Mouse (Mus musculus) liver, embryonic 12.5 days (tissue): ENCODE measurements around the gene Fezf1. TPM values are rescaled to one million over a fixed set of nuclear protein-coding genes. Genes with fewer than 3 reads are reported as not detected.

Experiments used
- ATAC-seq: fragments of 200-750 bp; cut with Nextera tagmentation; 2 replicates; pipeline ENCODE4 v1.8.0; 2017; ENCODE audit warnings: moderate number of reproducible peaks, mild to moderate bottlenecking, moderate library complexity
- H3K27ac ChIP-seq: fragments of 300-500 bp; sonication (generic); 2 replicates; pipeline ENCODE4 v1.5.1; 2016; ENCODE audit warnings: mild to moderate bottlenecking
- H3K27me3 ChIP-seq: fragments of 300-500 bp; sonication (generic); replicated peaks from 2 replicates; pipeline ENCODE4 v1.6.1; 2016; ENCODE audit warnings: mild to moderate bottlenecking, moderate library complexity
- H3K36me3 ChIP-seq: fragments of 300-500 bp; sonication (generic); 2 replicates; pipeline ENCODE4 v1.6.1; 2016; ENCODE audit warnings: mild to moderate bottlenecking, moderate library complexity
- H3K4me1 ChIP-seq: fragments of 300-500 bp; sonication (generic); 2 replicates; pipeline ENCODE4 v1.6.1; 2016
- H3K4me2 ChIP-seq: fragments of 300-500 bp; sonication (generic); 2 replicates; pipeline ENCODE4 v1.6.1; 2016; ENCODE audit warnings: mild to moderate bottlenecking, moderate library complexity
- H3K4me3 ChIP-seq: fragments of 300-500 bp; sonication (generic); 2 replicates; pipeline ENCODE4 v1.5.1; 2016; ENCODE audit warnings: mild to moderate bottlenecking, moderate library complexity
- H3K9ac ChIP-seq: fragments of 300-500 bp; sonication (generic); 2 replicates; pipeline ENCODE4 v1.6.1; 2016; ENCODE audit warnings: mild to moderate bottlenecking, moderate library complexity
- H3K9me3 ChIP-seq: fragments of 300-500 bp; sonication (generic); replicated peaks from 2 replicates; pipeline ENCODE4 v1.6.1; 2016; ENCODE audit warnings: mild to moderate bottlenecking, moderate library complexity
- WGBS: fragments of 180-500 bp; shearing (Covaris S2); methylation state at CpG from one replicate; pipeline ENCODE4 v1.1.7; 2016; ENCODE audit not compliant: insufficient replicate concordance; 5-methylcytosine and 5-hydroxymethylcytosine counted together
- polyA plus RNA-seq: library from polyadenylated mRNA; unstranded; fragments of >200 nt; fragmentation: Nextera tagmentation; extraction: Ambion mirVana; gene quantifications from 2 replicates; pipeline ENCODE4 v1.2.1, GENCODE M21; 2016

Fezf1 gene
- polyA plus RNA-seq, 1 experiment from 2014 or later, result not detected

DNA sequence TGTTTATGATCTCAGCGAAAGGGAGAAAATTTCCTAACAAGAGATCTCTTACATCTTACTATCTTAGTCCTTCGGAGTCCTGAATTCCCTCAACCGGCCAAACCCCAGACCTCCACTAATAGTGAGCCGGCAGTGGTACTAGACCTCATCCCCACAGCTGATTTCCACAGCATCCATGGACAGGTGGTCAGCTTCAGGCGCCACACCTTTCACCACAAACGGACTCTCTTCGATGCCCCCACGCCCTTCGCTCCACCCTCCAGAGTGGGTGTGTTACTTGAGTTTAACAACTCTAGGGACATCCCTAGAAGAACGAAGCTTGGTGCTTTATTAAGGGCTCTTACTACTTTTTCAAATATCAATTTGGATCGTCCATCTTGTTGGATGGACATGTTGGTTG, 6.5 kb upstream of the Fezf1 start:
- no peak overlapping the region for H3K4me2 ChIP-seq
- no peaks in the 10 kb centered on the region for H3K4me1 ChIP-seq
- no peak for ATAC-seq
- H3K36me3 ChIP-seq, result no peaks in the 10 kb centered on the region
- H3K9ac ChIP-seq, result no peak overlapping the region
- peaks cover 88% of the 10 kb centered on the region for H3K27me3 ChIP-seq
- no peak overlapping the region for H3K27ac ChIP-seq
- WGBS, result 6% methylated on average over 11 of the region's 11 CpGs
- H3K4me3 ChIP-seq, result no peak overlapping the region
- no peaks in the 10 kb centered on the region for H3K9me3 ChIP-seq

DNA sequence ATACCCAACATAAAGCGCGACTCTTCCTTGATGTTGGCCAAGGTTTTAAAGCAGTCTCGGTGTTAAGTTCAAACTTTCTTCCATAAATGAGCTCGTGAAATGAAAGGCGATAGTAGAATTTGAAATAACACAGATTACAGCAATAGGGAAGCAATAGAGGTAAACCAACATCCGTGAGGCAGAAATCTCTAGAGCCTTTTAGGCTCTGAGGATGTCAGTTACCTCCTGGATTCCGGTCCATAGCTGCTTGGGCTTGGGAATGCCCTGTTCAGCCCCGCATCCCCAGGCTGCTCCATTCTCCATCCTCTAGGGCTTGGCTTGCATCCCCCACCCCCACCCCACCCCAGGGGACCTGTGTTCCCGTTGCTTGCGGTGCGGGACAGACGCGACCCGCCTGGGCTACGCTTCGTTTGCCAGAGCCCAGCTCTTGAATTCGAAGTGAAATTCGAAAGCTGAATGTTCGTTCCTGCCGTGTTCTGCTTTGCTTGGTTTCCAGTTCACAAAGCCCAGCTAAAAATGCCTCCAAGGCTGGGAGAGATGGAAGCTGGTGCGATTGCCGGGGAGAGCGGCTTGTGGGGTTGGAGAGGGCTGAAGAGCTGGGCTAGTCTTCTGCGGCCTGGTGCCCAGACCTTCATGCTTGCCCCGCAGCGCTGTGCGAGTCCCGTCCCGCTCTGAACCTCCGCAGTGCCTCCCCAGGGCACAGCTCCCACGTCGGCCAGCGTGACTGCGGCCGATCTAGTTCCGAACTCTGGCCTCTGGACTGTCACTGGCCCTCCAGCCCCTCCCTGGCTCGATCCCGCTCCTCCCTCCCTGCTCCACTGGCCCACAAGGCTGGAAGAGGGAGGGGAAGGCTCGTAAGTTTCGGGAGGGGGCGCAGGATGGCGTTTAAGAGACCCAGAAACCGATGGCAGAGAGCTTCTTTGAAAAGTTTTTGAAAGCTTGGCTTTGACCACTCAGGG, 5.5 kb upstream of the Fezf1 start:
- ATAC-seq, result no peak
- 2% methylated on average over 41 of the region's 43 CpGs for WGBS
- H3K27ac ChIP-seq, result no peak overlapping the region

DNA sequence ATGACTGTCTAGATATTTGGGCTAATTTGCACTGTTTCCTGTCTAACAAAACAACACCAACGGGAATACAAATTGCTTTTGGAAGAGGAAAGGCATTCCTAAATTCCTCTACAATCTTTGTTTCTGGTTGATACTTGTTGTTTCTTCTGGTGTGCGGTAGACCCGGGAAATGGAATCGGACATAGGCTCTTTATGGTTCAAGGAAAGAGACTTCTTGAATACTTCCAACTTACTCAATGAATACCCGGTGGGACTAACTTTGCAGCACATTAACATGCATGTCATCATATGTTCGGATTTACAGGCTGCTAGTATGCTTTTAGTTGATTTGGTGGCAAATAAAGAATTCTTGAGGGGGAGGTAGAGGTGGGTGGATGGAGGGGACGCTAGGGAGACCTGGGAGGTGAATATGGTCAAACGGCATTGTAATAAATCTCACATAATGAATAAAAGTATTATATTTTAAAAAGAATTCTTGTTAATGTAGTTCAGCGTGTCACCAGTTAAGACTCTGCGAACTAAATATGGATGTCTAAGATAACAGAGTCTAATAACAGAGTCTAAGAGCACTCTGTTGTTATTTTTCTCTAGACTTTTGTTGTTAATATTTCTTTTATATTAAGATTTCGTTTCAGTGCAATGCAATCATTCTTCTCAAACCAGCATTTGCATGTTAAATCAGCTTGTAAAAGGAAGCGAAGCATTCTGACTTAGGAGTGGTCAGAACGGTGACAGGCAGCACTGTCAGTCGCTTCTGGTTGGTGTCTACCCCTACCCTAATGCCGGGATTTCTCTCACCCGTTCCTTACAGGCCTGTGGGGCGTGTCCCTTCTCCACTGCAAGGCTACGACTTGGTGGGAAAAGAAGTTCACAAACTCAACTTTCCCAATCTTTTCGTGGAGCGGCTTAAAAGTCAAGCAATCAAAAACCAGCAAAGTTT, 4.3 kb upstream of the Fezf1 start:
- Histone ChIP-seq H3K9me3 (no peaks in the 10 kb centered on the region), H3K9ac (no peak overlapping the region), H3K4me3 (no peak overlapping the region), H3K27me3 (peaks cover 88% of the 10 kb centered on the region), H3K4me1 (peaks cover 4% of the 10 kb centered on the region; the same call in 1 of the 2 replicates), H3K36me3 (no peaks in the 10 kb centered on the region), H3K27ac (no peak overlapping the region), H3K4me2 (no peak overlapping the region)
- WGBS, result 3% methylated on average over 20 of the region's 20 CpGs
- ATAC-seq, result no peak

More for the DNA sequence above, 5.5 kb upstream of the Fezf1 start:
- Histone ChIP-seq H3K27me3 (peaks cover 88% of the 10 kb centered on the region), H3K4me2 (no peak overlapping the region), H3K36me3 (no peaks in the 10 kb centered on the region), H3K9ac (no peak overlapping the region), H3K9me3 (no peaks in the 10 kb centered on the region), H3K4me3 (no peak overlapping the region), H3K4me1 (no peaks in the 10 kb centered on the region)

DNA sequence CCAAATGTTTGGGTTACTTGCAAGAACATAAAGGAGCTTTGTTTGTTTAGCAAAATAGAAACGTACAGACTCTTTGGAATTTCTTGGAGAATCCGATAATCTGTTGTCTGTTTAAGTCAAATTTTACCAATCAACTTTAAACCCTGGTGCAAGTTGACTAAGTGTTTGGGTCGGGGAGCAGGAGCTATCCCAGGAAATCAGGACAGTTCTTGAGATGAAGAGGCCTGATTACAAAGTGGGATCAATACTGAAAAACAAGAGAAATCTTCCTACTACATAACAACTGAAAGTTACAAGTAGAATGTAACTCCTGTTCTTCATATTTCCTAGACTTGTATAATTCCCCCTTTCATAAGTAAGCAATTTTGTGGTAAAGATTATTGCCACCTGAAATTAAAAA, 3.3 kb upstream of the Fezf1 start:
- no peak for ATAC-seq
- Histone ChIP-seq H3K27ac (no peak overlapping the region), H3K4me2 (no peak overlapping the region), H3K9me3 (no peaks in the 10 kb centered on the region), H3K4me1 (peaks cover 4% of the 10 kb centered on the region; the same call in 1 of the 2 replicates), H3K36me3 (no peaks in the 10 kb centered on the region), H3K4me3 (no peak overlapping the region), H3K9ac (no peak overlapping the region), H3K27me3 (peaks cover 93% of the 10 kb centered on the region)
- 2% methylated on average over 3 of the region's 3 CpGs for WGBS

DNA sequence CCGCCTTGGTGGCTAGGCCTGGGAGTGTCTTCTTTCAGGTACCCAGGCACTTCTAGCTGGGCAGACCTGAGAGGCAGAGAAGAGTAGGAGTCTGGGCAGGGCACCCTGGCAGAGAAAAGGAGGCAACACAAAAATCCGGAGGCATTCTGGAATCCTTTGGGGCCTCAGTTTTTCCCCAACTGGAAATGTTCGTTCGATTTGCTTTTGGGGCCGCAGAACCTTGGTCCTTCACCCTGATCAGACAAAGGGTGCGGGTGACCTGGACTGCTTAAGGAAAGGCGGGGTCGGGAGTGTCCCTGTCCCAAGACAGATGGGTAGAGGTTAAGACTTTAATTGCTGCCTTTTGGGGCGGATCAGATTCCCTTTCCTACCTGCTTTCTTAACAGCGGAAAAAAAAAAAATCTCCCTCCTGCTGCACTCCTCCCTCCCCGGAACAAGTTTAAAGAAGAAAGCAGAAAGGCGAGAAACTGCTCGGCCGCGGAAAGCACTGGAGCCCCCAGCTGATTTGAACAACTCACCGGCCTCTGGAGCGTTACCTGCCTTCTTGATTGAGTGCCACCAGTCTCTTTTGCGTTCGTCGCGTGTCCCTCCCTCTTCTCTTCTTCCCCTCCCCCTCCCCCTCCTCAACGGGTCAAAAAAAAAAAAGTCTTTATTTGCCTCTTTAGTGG, 2.3 kb upstream of the Fezf1 start:
- no peaks in the 10 kb centered on the region for H3K36me3 ChIP-seq
- H3K9ac ChIP-seq, result no peak overlapping the region
- WGBS, result 2% methylated on average over 22 of the region's 22 CpGs

DNA sequence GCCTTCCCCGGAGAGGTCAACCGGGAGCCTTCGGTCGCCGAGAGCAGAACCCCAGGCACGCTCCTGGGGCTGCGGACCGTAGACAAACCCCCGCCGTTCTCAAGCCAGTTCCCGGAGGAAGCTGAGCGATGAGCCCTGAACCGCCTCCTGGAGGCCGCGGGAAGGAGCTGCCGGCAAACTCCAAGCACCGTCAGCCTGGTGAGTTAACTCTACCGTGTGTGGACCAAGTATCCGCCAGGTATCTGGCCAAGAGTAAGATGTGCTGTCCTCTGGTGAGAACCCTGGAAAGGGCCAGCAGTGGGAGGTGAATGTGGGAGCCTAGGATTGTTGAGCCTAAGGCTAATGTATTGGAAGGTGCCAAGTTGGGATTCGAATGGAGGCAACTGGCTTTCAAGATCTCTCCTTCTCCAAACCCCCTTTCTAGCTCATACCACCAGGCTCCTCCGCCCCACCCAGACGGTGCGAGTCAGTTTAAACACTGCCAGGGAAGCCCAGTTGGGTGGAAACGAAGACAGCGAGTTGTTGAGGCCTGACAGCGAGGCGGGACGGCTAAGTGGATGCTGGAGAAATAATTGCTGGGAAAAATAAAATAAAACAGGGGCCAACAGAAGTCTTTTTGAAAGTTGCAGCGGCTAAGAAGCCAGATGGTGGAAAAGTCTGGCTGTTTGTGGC, 1.6 kb upstream of the Fezf1 start:
- H3K4me3 ChIP-seq, result peak overlapping the region; percentile 29

More for the DNA sequence above, 2.3 kb upstream of the Fezf1 start:
- Histone ChIP-seq H3K27ac (no peak overlapping the region), H3K9me3 (no peaks in the 10 kb centered on the region), H3K4me2 (no peak overlapping the region), H3K4me3 (no peak overlapping the region), H3K27me3 (peaks cover 93% of the 10 kb centered on the region), H3K4me1 (peaks cover 4% of the 10 kb centered on the region; the same call in 1 of the 2 replicates)
- ATAC-seq, result no peak

DNA sequence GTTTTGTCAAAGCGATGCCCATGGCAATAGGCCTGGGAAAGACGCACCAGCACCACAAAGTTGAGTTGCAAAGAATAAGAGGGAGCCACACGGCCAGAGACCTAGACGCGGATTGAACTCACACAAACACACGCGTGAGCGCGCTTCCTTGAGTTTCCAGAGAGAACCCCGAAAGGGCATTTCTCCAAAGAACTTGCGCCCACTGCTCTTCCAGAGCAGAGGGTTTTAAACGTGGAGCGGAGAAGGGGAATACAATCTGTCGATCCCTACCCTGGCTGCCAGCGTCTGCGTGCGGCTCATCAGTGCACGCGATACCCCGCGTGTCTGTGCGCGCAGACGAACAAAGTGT, 865 bp upstream of the Fezf1 start:
- ATAC-seq, result no peak
- peak overlapping the region; percentile 52 for H3K4me2 ChIP-seq

More for the DNA sequence above, 1.6 kb upstream of the Fezf1 start:
- peak overlapping the region; percentile 52 for H3K4me2 ChIP-seq
- no peak for ATAC-seq
- H3K9ac ChIP-seq, result no peak overlapping the region
- peaks cover 93% of the 10 kb centered on the region for H3K27me3 ChIP-seq
- H3K4me1 ChIP-seq, result peaks cover 4% of the 10 kb centered on the region; the same call in 1 of the 2 replicates
- WGBS, result 2% methylated on average over 29 of the region's 29 CpGs
- H3K36me3 ChIP-seq, result no peaks in the 10 kb centered on the region
- H3K9me3 ChIP-seq, result no peaks in the 10 kb centered on the region
- H3K27ac ChIP-seq, result no peak overlapping the region

DNA sequence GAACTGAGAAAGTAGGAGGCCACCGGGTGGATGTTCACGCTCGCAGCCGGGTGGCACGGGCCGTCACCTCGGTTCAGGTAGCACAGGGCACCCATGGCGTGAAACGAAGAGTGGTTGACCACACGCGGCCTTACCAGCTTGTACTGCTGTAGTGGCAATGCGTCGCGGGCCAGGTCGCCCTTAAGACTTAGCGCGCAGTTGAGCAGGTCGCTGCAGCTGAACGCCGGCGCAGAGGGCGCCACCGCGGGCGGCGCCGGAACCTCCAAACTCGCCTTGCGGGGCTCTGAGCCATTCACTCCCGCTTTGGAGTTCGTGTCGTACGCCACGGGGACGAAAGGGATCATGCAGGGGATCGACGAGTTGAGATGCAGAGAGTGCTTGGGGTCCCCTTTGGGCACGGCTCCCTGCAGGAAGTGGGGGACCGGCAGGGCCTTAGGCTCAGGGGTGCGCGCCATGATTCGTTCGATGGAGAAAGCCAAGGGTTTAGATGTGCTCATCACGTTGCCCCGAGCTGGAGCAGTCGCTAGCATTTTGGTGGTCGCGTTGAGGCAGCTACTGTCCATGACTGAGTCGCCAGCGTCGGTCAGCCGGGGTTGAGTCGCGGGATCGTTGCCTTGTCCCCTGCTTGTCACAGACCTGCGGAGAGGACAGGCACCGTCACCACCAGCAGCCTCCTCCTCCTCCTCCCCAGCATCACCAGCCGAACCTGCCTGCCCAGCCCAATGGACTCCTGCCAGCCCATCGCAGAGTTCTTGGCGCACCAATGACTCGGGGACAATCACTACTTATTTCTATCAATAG, 450 bp downstream of the Fezf1 start:
- peak overlapping the region; percentile 3; the same call in 1 of the 2 replicates for H3K4me3 ChIP-seq
- no peaks in the 10 kb centered on the region for H3K9me3 ChIP-seq
- peaks cover 4% of the 10 kb centered on the region; the same call in 1 of the 2 replicates for H3K4me1 ChIP-seq
- H3K36me3 ChIP-seq, result no peaks in the 10 kb centered on the region
- no peak overlapping the region for H3K9ac ChIP-seq
- ATAC-seq, result no peak
- WGBS, result under 1% methylated on average over 61 of the region's 61 CpGs
- peaks cover 91% of the 10 kb centered on the region for H3K27me3 ChIP-seq
- no peak overlapping the region for H3K27ac ChIP-seq
- peak overlapping the region; percentile 31 for H3K4me2 ChIP-seq

More for the DNA sequence above, 865 bp upstream of the Fezf1 start:
- 3% methylated on average over 24 of the region's 24 CpGs for WGBS
- Histone ChIP-seq H3K9me3 (no peaks in the 10 kb centered on the region), H3K4me1 (peaks cover 4% of the 10 kb centered on the region; the same call in 1 of the 2 replicates), H3K9ac (no peak overlapping the region), H3K36me3 (no peaks in the 10 kb centered on the region), H3K27ac (no peak overlapping the region), H3K4me3 (peak overlapping the region; percentile 29), H3K27me3 (peaks cover 93% of the 10 kb centered on the region)

DNA sequence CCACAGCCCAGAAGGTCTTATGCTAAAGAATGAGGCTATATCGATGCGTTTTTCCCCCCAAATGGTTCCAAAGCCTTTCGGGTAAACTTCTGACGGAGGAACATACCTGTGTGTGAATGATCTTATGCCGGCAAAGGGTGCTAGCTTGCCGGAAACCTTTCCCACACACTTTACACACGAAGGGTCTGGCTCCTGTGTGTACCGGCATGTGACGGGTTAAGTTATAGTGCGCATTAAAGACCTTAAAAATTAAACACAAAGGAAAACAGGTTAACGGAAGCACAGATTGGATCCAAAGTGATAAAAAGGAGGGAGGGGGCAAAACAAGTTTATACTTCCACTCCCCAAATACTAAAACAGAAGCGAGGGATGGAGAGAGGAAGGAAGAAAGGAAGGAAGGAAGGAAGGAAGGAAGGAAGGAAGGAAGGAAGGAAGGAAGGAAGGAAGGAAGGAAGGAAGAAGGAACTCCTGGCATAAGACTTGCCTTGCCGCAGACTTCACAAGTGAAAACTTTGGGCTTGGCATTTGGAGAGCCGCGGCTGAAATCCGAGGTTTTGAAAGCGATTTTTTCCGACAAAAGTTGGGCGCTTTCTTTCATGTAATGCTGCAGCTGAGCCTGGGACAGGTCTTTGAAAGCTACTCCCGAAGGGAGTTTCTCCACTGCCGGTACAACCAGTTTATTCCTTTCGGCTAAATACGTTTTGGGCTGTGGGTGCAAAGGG, 1.2 kb downstream of the Fezf1 start:
- 0 out of 2 replicates have a peak overlapping the region, but pooled peaks have one; percentile 3 for H3K4me3 ChIP-seq
- peak overlapping the region; percentile 31; the same call in 1 of the 2 replicates for H3K4me2 ChIP-seq
- peaks cover 89% of the 10 kb centered on the region for H3K27me3 ChIP-seq
- no peaks in the 10 kb centered on the region for H3K9me3 ChIP-seq
- no peak overlapping the region for H3K27ac ChIP-seq
- H3K4me1 ChIP-seq, result peaks cover 4% of the 10 kb centered on the region; the same call in 1 of the 2 replicates
- no peak for ATAC-seq
- 2% methylated on average over 23 of the region's 23 CpGs for WGBS
- no peaks in the 10 kb centered on the region for H3K36me3 ChIP-seq
- no peak overlapping the region for H3K9ac ChIP-seq
